Mouse (Mus musculus) kidney, embryonic 14.5 days (tissue): ENCODE results near the gene Pard3. TPM values are rescaled to one million over a fixed set of nuclear protein-coding genes. Genes with fewer than 3 reads are reported as not detected.
A peak's percentile ranks its signal among the peaks of the same experiment; 100 is the strongest.

ENCODE experiments used
- ATAC-seq: fragments of 200-750 bp; cut with Nextera tagmentation; 2 replicates; pipeline ENCODE4 v1.8.0; 2017; ENCODE audit warnings: moderate number of reproducible peaks, mild to moderate bottlenecking, moderate TSS enrichment, moderate library complexity; ENCODE audit not compliant: low FRiP score, low TSS enrichment
- H3K27ac ChIP-seq: fragments of 300-500 bp; sonication (generic); 2 replicates; pipeline ENCODE4 v1.5.1; 2014; ENCODE audit warnings: low read depth, mild to moderate bottlenecking, low read length, moderate library complexity, mixed read lengths
- H3K27me3 ChIP-seq: fragments of 300-500 bp; sonication (generic); 2 replicates; pipeline ENCODE4 v1.6.1; 2014; ENCODE audit warnings: mild to moderate bottlenecking, low read length; ENCODE audit not compliant: control insufficient read depth, insufficient read depth
- H3K36me3 ChIP-seq: fragments of 300-500 bp; sonication (generic); 2 replicates; pipeline ENCODE4 v1.6.1; 2014; ENCODE audit warnings: low read length, mixed read lengths; ENCODE audit not compliant: control insufficient read depth, insufficient read depth
- H3K4me1 ChIP-seq: fragments of 300-500 bp; sonication (generic); 2 replicates; pipeline ENCODE4 v1.6.1; 2014; ENCODE audit warnings: low read length, mixed read lengths; ENCODE audit not compliant: control insufficient read depth, insufficient read depth
- H3K4me2 ChIP-seq: fragments of 300-500 bp; sonication (generic); replicated peaks from 2 replicates; pipeline ENCODE4 v1.6.1; 2014; ENCODE audit warnings: low read depth, mild to moderate bottlenecking, low read length
- H3K4me3 ChIP-seq: fragments of 300-500 bp; sonication (generic); 2 replicates; pipeline ENCODE4 v1.5.1; 2014; ENCODE audit warnings: mild to moderate bottlenecking, low read length
- H3K9ac ChIP-seq: fragments of 300-500 bp; sonication (generic); 2 replicates; pipeline ENCODE4 v1.6.1; 2014; ENCODE audit warnings: low read depth, mild to moderate bottlenecking, low read length, moderate library complexity
- H3K9me3 ChIP-seq: fragments of 300-500 bp; sonication (generic); 2 replicates; pipeline ENCODE4 v1.6.1; 2016; ENCODE audit warnings: low read length; ENCODE audit not compliant: control insufficient read depth
- WGBS: fragments of 180-500 bp; shearing (Covaris S2); extraction: QIAGEN DNeasy Blood & Tissue Kit; methylation state at CpG from one replicate; pipeline ENCODE4 v1.1.7; 2014; 5-methylcytosine and 5-hydroxymethylcytosine counted together
- polyA plus RNA-seq: library from polyadenylated mRNA; unstranded; fragments of >200 nt; fragmentation: Nextera tagmentation; extraction: Ambion mirVana; gene quantifications from 2 replicates; pipeline ENCODE4 v1.2.1, GENCODE M21; 2014

Gene Pard3
- polyA plus RNA-seq, 1 experiment from 2014 or later: 36.9 TPM

GRCm38 (mm10) chr8:127076511-127076910, 12.8 kb downstream of the Pard3 start:
- no peaks in the 10 kb centered on the region for H3K36me3 ChIP-seq
- H3K27ac ChIP-seq: no peak overlapping the region
- 61% methylated on average over 7 of the region's 7 CpGs for WGBS
- no peak overlapping the region for H3K4me3 ChIP-seq
- no peak overlapping the region; the same call in 1 of the 2 replicates for H3K4me2 ChIP-seq
- no peak overlapping the region for H3K9ac ChIP-seq
- no peaks in the 10 kb centered on the region for H3K27me3 ChIP-seq
- peak; percentile 80 for ATAC-seq
- no peaks in the 10 kb centered on the region for H3K9me3 ChIP-seq
- H3K4me1 ChIP-seq: peaks cover 29% of the 10 kb centered on the region

- Histone ChIP-seq H3K4me1 (peaks cover 29% of the 10 kb centered on the region), H3K27ac (no peak overlapping the region), H3K36me3 (no peaks in the 10 kb centered on the region), H3K9ac (no peak overlapping the region), H3K9me3 (no peaks in the 10 kb centered on the region), H3K27me3 (no peaks in the 10 kb centered on the region), H3K4me2 (no peak overlapping the region), H3K4me3 (no peak overlapping the region)
- WGBS: 30% methylated on average over 5 of the region's 5 CpGs
- ATAC-seq: peak; percentile 37; the same call in 1 of the 2 replicates
Measured at GRCm38 (mm10) chr8:127079244-127079805, 15.6 kb downstream of the Pard3 start.

DNA sequence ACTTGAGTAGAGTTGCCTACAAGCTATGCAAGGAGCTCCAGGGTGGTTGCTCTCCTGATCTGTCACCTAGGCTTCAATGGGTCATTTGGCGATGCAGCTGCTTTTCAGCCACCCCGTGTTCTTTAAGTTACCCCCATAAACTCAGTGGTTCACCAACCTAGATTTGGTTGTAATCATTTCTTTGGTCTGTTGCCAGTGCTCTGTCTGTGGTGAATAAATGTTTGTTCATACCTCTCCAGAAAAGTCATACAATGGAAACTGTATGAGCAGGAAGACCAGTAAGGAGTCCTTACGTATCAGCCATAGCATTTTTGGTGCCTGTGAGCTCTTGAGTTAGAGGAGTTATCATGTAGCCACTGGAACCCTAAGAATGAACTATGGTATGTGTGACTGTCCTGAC, 17.6 kb downstream of the Pard3 start:
- no peak overlapping the region for H3K4me2 ChIP-seq
- 75% methylated on average over 3 of the region's 3 CpGs for WGBS
- H3K9me3 ChIP-seq: no peaks in the 10 kb centered on the region
- ATAC-seq: no peak
- H3K4me1 ChIP-seq: peaks cover 23% of the 10 kb centered on the region
- H3K9ac ChIP-seq: no peak overlapping the region
- no peak overlapping the region for H3K4me3 ChIP-seq
- no peaks in the 10 kb centered on the region for H3K36me3 ChIP-seq
- no peaks in the 10 kb centered on the region for H3K27me3 ChIP-seq
- H3K27ac ChIP-seq: no peak overlapping the region

- Histone ChIP-seq H3K36me3 (no peaks in the 10 kb centered on the region), H3K9me3 (no peaks in the 10 kb centered on the region), H3K4me3 (no peak overlapping the region), H3K27ac (no peak overlapping the region), H3K4me2 (no peak overlapping the region), H3K9ac (no peak overlapping the region), H3K4me1 (peaks cover 18% of the 10 kb centered on the region), H3K27me3 (no peaks in the 10 kb centered on the region)
- no peak for ATAC-seq
- WGBS: 84% methylated on average over 2 of the region's 2 CpGs
Measured at GRCm38 (mm10) chr8:127082486-127082885, 18.8 kb downstream of the Pard3 start.

DNA sequence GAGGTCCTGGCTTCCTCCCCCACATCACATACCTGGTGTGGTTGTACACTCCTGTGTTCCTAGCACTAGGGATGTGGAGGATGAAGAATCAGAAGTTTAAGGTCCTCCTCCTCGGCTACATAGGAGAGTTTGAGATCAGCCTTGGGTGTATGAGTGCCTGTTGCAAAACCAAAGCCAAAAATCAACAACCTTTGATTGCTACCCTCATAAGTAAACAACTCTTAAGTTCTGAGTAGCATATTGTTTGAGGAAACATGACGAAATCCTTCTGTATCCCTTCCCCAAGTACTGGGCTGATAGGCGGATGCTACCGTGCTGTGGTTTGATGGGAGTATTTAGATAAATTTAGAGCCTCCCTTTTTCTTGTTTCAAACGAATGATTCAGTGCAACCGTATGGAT, 20.9 kb downstream of the Pard3 start:
- Histone ChIP-seq H3K9me3 (no peaks in the 10 kb centered on the region), H3K9ac (no peak overlapping the region), H3K36me3 (no peaks in the 10 kb centered on the region), H3K4me1 (peaks cover 26% of the 10 kb centered on the region), H3K27me3 (no peaks in the 10 kb centered on the region), H3K27ac (no peak overlapping the region), H3K4me3 (no peak overlapping the region), H3K4me2 (no peak overlapping the region)
- 82% methylated on average over 6 of the region's 6 CpGs for WGBS
- ATAC-seq: no peak

- Histone ChIP-seq H3K9ac (no peak overlapping the region), H3K9me3 (no peaks in the 10 kb centered on the region), H3K4me3 (no peak overlapping the region), H3K36me3 (no peaks in the 10 kb centered on the region), H3K27me3 (no peaks in the 10 kb centered on the region), H3K4me2 (no peak overlapping the region), H3K27ac (no peak overlapping the region), H3K4me1 (peaks cover 40% of the 10 kb centered on the region)
- WGBS: 69% methylated on average over 1 of the region's 1 CpGs
- no peak for ATAC-seq
Measured at GRCm38 (mm10) chr8:127087434-127087833, 23.7 kb downstream of the Pard3 start.

GRCm38 (mm10) chr8:127088372-127088771, 24.7 kb downstream of the Pard3 start:
- Histone ChIP-seq H3K4me2 (no peak overlapping the region), H3K36me3 (no peaks in the 10 kb centered on the region), H3K4me1 (peaks cover 46% of the 10 kb centered on the region), H3K9ac (no peak overlapping the region), H3K4me3 (no peak overlapping the region), H3K9me3 (no peaks in the 10 kb centered on the region), H3K27ac (no peak overlapping the region), H3K27me3 (no peaks in the 10 kb centered on the region)
- WGBS: 7% methylated on average over 9 of the region's 9 CpGs
- ATAC-seq: peak; percentile 51; the same call in 1 of the 2 replicates

DNA sequence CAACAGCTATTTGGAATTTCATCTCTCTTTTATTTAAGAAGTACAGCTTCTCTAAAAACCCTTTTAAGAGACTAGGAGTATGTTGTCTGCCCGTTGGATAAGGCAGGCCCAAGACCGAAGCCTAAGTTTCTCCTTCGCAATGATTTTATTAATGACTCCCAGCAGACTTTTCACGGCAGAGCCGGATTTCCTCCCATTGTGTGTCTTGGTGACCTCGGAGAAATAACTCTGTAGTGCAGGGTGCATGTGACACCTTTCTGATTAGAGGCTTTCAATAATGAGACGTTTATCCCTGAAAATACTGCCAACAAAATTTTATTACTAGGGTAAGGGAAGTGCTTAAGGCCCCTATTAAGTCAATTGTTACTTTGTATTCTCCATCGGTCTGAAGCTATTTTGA, 25.3 kb downstream of the Pard3 start:
- H3K27me3 ChIP-seq: no peaks in the 10 kb centered on the region
- H3K4me2 ChIP-seq: no peak overlapping the region
- H3K4me3 ChIP-seq: no peak overlapping the region
- H3K36me3 ChIP-seq: no peaks in the 10 kb centered on the region
- 21% methylated on average over 8 of the region's 8 CpGs for WGBS
- ATAC-seq: no peak
- H3K9me3 ChIP-seq: no peaks in the 10 kb centered on the region
- H3K9ac ChIP-seq: no peak overlapping the region
- peaks cover 46% of the 10 kb centered on the region for H3K4me1 ChIP-seq
- no peak overlapping the region for H3K27ac ChIP-seq

GRCm38 (mm10) chr8:127090435-127090834, 26.7 kb downstream of the Pard3 start:
- H3K36me3 ChIP-seq: no peaks in the 10 kb centered on the region
- no peak overlapping the region for H3K9ac ChIP-seq
- no peak overlapping the region for H3K4me2 ChIP-seq
- ATAC-seq: no peak
- H3K27me3 ChIP-seq: no peaks in the 10 kb centered on the region
- no peak overlapping the region for H3K4me3 ChIP-seq
- H3K27ac ChIP-seq: no peak overlapping the region
- WGBS: 77% methylated on average over 4 of the region's 4 CpGs
- no peaks in the 10 kb centered on the region for H3K9me3 ChIP-seq
- peaks cover 46% of the 10 kb centered on the region for H3K4me1 ChIP-seq
